Mouse (Mus musculus) heart, postnatal 0 days (tissue): Measurements from ENCODE around the gene Hcrtr1.

Experiments
- CTCF ChIP-seq: IDR thresholded peaks from 2 replicates; pipeline ENCODE4 v1.5.1; 2016; ENCODE audit warnings: antibody characterized with exemption, control low read depth, low read depth
- EP300 ChIP-seq: IDR thresholded peaks from 2 replicates; pipeline ENCODE4 v1.6.1; 2016; ENCODE audit warnings: antibody characterized with exemption, low read depth

DNA sequence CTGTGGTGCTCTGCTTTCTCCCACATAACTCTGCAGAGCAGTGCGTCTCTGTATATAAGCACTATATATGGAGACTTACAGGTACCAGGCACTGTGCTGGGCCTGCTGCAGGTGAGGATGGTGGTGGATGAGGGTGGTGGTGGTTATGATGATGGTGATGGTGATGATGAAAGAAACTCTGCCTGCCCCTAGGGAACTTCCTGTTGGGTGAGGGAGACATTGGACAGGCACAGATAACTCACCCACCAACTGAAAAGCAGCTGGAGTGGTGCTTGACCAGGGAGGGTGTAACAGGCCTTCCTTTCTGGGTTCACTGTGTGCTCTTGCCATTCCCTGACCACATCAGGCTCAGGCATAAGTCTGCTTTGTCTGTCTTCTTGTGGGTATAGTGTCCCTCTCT lies 26.4 kb downstream of the Hcrtr1 start:
- TF ChIP-seq CTCF (no peak), EP300 (no peak)
